Mouse (Mus musculus): ENCODE data around the gene Xndc1. TPM values are rescaled to one million over a fixed set of nuclear protein-coding genes. Genes with fewer than 3 reads are reported as not detected.

The Xndc1 gene
- polyA plus RNA-seq, 1 experiment from 2014 or later = 44.5 TPM

- H3K4me3 ChIP-seq = no peak overlapping the region
- WGBS = 84% methylated on average over 4 of the region's 4 CpGs
- no peaks in the 10 kb centered on the region for H3K27me3 ChIP-seq (replicated peaks; ENCODE audit: low read depth, poor library complexity, severe bottlenecking)
- H3K9me3 ChIP-seq = no peaks in the 10 kb centered on the region
- H3K4me1 ChIP-seq = no peaks in the 10 kb centered on the region
- H3K36me3 ChIP-seq (replicated peaks) = peaks cover 87% of the 10 kb centered on the region
- H3K27ac ChIP-seq (replicated peaks) = no peak overlapping the region
- no peak for DNase-seq (ENCODE audit: low spot score)
Measured at GRCm38 (mm10) chr7:102087336-102087735, 22.0 kb downstream of the Xndc1 start.

DNA sequence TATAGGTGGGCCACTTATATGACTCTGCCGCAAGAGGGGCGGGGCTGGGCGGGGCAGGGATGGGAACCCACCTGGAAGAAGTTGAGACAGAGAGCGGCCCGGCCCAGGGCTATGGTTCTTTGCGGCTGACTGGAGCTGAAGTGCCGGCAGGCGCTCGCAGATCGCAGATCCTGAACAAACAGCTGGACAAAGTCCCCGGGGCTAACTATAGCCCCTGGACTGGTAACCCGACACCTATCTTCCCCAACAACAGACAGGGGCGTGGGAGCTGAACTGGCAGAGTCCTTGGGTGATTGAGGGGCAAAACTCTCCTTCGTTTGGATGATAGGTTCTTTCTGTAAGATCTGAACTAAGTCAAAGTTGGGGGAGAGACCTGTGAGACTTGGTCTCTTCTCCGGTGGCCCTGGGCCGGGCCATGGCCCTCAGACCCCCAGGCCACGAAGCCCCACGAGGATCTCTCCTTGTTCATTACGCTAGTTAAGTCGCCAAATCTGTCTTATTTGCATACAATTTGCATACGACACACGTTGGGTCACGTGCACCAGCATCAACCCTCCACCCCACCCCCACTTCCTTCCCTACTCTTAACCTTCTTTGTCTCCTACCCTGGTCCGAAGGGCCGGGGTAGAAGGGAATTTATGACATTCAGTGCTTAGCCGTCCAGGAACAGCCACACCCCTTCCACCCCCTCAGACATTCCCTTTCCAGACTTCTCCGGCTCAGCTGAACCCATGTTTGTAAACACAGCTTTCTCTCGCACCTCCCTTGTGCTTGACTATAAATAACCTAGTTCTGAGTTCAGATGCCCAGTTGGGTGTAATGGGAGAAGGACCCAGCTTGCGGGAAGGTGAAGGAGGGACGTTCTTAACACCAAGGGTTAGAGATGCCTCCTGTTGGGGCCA, 34.7 kb downstream of the Xndc1 start:
- H3K27me3 ChIP-seq (replicated peaks; ENCODE audit: low read depth, poor library complexity, severe bottlenecking) = peaks cover 9% of the 10 kb centered on the region; the same call in 1 of the 2 replicates
- H3K4me1 ChIP-seq = peaks cover 38% of the 10 kb centered on the region
- H3K4me3 ChIP-seq = peak overlapping the region; percentile 52
- peak; percentile 72 for DNase-seq (ENCODE audit: low spot score)
- peak overlapping the region; percentile 71 for H3K27ac ChIP-seq (replicated peaks)
- no peaks in the 10 kb centered on the region for H3K9me3 ChIP-seq
- H3K36me3 ChIP-seq (replicated peaks) = peaks cover 11% of the 10 kb centered on the region
- 5% methylated on average over 30 of the region's 30 CpGs for WGBS

- H3K9me3 ChIP-seq = no peaks in the 10 kb centered on the region
- no peak for DNase-seq (ENCODE audit: low spot score)
- peaks cover 9% of the 10 kb centered on the region; the same call in 1 of the 2 replicates for H3K27me3 ChIP-seq (replicated peaks; ENCODE audit: low read depth, poor library complexity, severe bottlenecking)
- no peak overlapping the region for H3K4me3 ChIP-seq
- H3K36me3 ChIP-seq (replicated peaks) = peaks cover 7% of the 10 kb centered on the region; the same call in 1 of the 2 replicates
- H3K4me1 ChIP-seq = peaks cover 38% of the 10 kb centered on the region
- H3K27ac ChIP-seq (replicated peaks) = peak overlapping the region; percentile 71; the same call in 1 of the 2 replicates
- WGBS = 53% methylated on average over 5 of the region's 5 CpGs
Measured at GRCm38 (mm10) chr7:102100868-102101267, 35.6 kb downstream of the Xndc1 start.

DNA sequence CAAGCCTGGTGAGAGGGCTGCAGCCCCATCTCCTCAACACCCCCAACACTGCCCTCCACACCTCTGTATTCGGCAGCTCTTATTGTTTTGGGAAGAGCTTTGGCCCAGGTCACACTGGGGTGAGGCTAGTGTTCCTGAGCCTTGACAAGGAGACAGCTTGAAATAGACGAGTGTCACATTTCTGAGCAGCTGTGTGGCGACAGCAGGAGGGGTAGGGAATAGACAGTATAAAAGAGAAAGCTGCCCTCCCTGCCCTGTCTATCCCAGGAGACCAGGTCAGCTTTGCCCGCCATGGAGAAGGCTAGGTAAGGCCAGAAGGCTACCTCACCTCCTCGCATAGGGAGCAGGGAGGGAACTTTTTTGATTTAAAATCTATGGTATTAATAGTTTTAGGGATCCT, 36.2 kb downstream of the Xndc1 start, which contains the start of gene Art1:
TSS of gene Art1 (plus strand) at position 257 of the 400 bp plus-strand sequence.
- DNase-seq (ENCODE audit: low spot score) = no peak
- Histone ChIP-seq H3K9me3 (no peaks in the 10 kb centered on the region), H3K27me3 (replicated peaks; ENCODE audit: low read depth, poor library complexity, severe bottlenecking) (peaks cover 14% of the 10 kb centered on the region; the same call in 1 of the 2 replicates), H3K27ac (replicated peaks) (peak within 1 kb of the TSS; percentile 71; the same call in 1 of the 2 replicates), H3K4me3 (peak within 1 kb of the TSS; percentile 3), H3K36me3 (replicated peaks) (peaks cover 6% of the 10 kb centered on the region; the same call in 1 of the 2 replicates), H3K4me1 (peaks cover 38% of the 10 kb centered on the region)
- 36% methylated on average over 5 of the region's 5 CpGs for WGBS

GRCm38 (mm10) chr7:102102241-102102640, 36.9 kb downstream of the Xndc1 start:
- WGBS = 43% methylated on average over 8 of the region's 8 CpGs
- H3K4me1 ChIP-seq = peaks cover 45% of the 10 kb centered on the region

GRCm38 (mm10) chr7:102102696-102103095, 37.4 kb downstream of the Xndc1 start:
- peaks cover 23% of the 10 kb centered on the region for H3K27me3 ChIP-seq (replicated peaks; ENCODE audit: low read depth, poor library complexity, severe bottlenecking)
- peak overlapping the region; percentile 10; the same call in 1 of the 2 replicates for H3K27ac ChIP-seq (replicated peaks)
- DNase-seq (ENCODE audit: low spot score) = no peak
- no peak overlapping the region for H3K4me3 ChIP-seq
- peaks cover 46% of the 10 kb centered on the region for H3K4me1 ChIP-seq
- H3K9me3 ChIP-seq = no peaks in the 10 kb centered on the region
- WGBS = 41% methylated on average over 6 of the region's 6 CpGs
- H3K36me3 ChIP-seq (replicated peaks) = peaks cover 4% of the 10 kb centered on the region; the same call in 1 of the 2 replicates

More at GRCm38 (mm10) chr7:102102241-102102640, 36.9 kb downstream of the Xndc1 start:
- Histone ChIP-seq H3K9me3 (no peaks in the 10 kb centered on the region), H3K27me3 (replicated peaks; ENCODE audit: low read depth, poor library complexity, severe bottlenecking) (peaks cover 19% of the 10 kb centered on the region; the same call in 1 of the 2 replicates), H3K27ac (replicated peaks) (peak overlapping the region; percentile 10; the same call in 1 of the 2 replicates), H3K36me3 (replicated peaks) (peaks cover 6% of the 10 kb centered on the region; the same call in 1 of the 2 replicates), H3K4me3 (no peak overlapping the region)
- DNase-seq (ENCODE audit: low spot score) = no peak

- DNase-seq (ENCODE audit: low spot score) = no peak
- no peaks in the 10 kb centered on the region for H3K9me3 ChIP-seq
- H3K36me3 ChIP-seq (replicated peaks) = no peaks in the 10 kb centered on the region
- peaks cover 46% of the 10 kb centered on the region for H3K4me1 ChIP-seq
- peaks cover 23% of the 10 kb centered on the region for H3K27me3 ChIP-seq (replicated peaks; ENCODE audit: low read depth, poor library complexity, severe bottlenecking)
- 82% methylated on average over 2 of the region's 2 CpGs for WGBS
- no peak overlapping the region for H3K4me3 ChIP-seq
- H3K27ac ChIP-seq (replicated peaks) = no peak overlapping the region
Measured at GRCm38 (mm10) chr7:102103555-102103954, 38.2 kb downstream of the Xndc1 start.

DNA sequence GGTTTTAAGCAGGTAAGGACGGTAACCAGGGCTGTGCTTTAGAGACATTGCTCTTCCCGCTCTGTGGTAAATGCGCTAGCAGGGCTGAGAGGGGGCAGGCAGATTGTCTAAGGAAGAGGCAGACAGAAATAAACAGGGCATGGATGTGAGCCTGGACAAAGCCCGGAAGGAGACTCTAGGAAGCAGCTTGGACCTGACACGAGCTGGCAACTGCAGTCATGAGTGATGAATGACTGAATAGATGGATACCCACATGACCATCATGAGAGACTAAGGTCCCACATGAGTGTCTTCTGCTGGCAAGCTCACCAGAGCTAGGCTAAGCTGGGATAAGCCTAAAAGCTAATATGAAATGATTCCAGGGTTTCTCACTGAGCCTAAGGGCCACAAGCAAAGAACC, 38.8 kb downstream of the Xndc1 start:
- DNase-seq (ENCODE audit: low spot score) = no peak
- 81% methylated on average over 5 of the region's 5 CpGs for WGBS
- H3K27ac ChIP-seq (replicated peaks) = no peak overlapping the region
- H3K36me3 ChIP-seq (replicated peaks) = no peaks in the 10 kb centered on the region
- peaks cover 18% of the 10 kb centered on the region for H3K27me3 ChIP-seq (replicated peaks; ENCODE audit: low read depth, poor library complexity, severe bottlenecking)
- peaks cover 46% of the 10 kb centered on the region for H3K4me1 ChIP-seq
- no peak overlapping the region for H3K4me3 ChIP-seq
- H3K9me3 ChIP-seq = no peaks in the 10 kb centered on the region

DNA sequence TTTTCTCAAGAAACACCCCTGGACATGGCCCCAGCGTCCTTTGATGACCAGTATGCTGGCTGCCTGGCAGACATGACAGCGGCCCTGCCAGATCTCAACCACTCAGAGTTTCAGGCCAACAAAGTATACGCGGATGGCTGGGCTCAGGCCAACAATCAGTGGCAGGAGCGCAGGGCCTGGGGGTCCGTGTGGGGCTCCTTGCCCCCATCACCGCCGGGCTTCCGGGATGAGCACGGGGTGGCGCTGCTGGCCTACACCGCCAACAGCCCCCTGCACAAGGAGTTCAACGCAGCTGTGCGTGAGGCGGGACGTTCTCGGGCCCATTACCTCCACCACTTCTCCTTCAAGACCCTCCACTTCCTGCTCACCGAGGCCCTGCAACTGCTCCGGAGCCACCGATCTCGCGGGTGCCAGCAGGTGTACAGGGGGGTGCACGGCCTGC, 41.4 kb downstream of the Xndc1 start:
- H3K4me1 ChIP-seq = peaks cover 22% of the 10 kb centered on the region
- H3K4me3 ChIP-seq = peak overlapping the region; percentile 51
- H3K36me3 ChIP-seq (replicated peaks) = no peaks in the 10 kb centered on the region
- no peaks in the 10 kb centered on the region for H3K9me3 ChIP-seq
- 20% methylated on average over 23 of the region's 23 CpGs for WGBS
- peak overlapping the region; percentile 52 for H3K27ac ChIP-seq (replicated peaks)
- peak; percentile 44 for DNase-seq (ENCODE audit: low spot score)
- H3K27me3 ChIP-seq (replicated peaks; ENCODE audit: low read depth, poor library complexity, severe bottlenecking) = peaks cover 18% of the 10 kb centered on the region

- Histone ChIP-seq H3K36me3 (replicated peaks) (no peaks in the 10 kb centered on the region), H3K4me3 (no peak overlapping the region), H3K27me3 (replicated peaks; ENCODE audit: low read depth, poor library complexity, severe bottlenecking) (peaks cover 18% of the 10 kb centered on the region), H3K4me1 (peaks cover 9% of the 10 kb centered on the region), H3K27ac (replicated peaks) (no peak overlapping the region), H3K9me3 (no peaks in the 10 kb centered on the region)
- DNase-seq (ENCODE audit: low spot score) = no peak
- 80% methylated on average over 1 of the region's 1 CpGs for WGBS
Measured at GRCm38 (mm10) chr7:102108206-102108605, 42.9 kb downstream of the Xndc1 start.

- no peak for DNase-seq (ENCODE audit: low spot score)
- WGBS = 75% methylated on average over 7 of the region's 7 CpGs
- Histone ChIP-seq H3K27me3 (replicated peaks; ENCODE audit: low read depth, poor library complexity, severe bottlenecking) (peaks cover 18% of the 10 kb centered on the region), H3K36me3 (replicated peaks) (no peaks in the 10 kb centered on the region), H3K4me3 (no peak within 1 kb of the TSS), H3K27ac (replicated peaks) (no peak within 1 kb of the TSS), H3K4me1 (peaks cover 9% of the 10 kb centered on the region), H3K9me3 (no peaks in the 10 kb centered on the region)
Measured at GRCm38 (mm10) chr7:102109171-102109570, 43.9 kb downstream of the Xndc1 start, which contains the start of gene Art5. Art5 (minus strand) TSS chr7:102109489.

DNA sequence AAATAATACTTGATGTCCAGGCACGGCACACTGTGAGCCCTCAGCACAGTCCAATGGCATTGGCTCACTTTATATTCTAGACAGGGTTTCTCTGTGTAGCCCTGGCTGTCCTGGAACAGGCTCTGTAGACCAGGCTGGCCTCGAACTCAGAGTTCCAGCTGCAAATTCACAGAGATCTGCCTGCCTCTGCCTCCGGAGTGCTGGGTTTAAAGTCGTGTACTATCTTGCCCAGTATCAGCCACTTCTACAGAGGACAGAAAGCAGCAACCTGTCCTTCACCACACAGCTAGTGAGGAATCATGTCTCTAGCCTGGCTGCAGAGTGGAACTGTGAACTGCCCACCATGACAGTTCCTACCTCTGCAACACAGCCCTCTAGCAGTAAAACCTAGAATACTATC, 44.4 kb downstream of the Xndc1 start:
- DNase-seq (ENCODE audit: low spot score) = no peak
- Histone ChIP-seq H3K9me3 (no peaks in the 10 kb centered on the region), H3K4me1 (peaks cover 9% of the 10 kb centered on the region), H3K36me3 (replicated peaks) (no peaks in the 10 kb centered on the region), H3K4me3 (no peak overlapping the region), H3K27me3 (replicated peaks; ENCODE audit: low read depth, poor library complexity, severe bottlenecking) (peaks cover 18% of the 10 kb centered on the region), H3K27ac (replicated peaks) (no peak overlapping the region)
- 89% methylated on average over 4 of the region's 4 CpGs for WGBS
